Mouse (Mus musculus) embryo, embryonic 10.5 days (tissue): ENCODE data around the gene Kxd1.

Experiments
- DNase-seq: peaks from one replicate; pipeline ENCODE4 v3.0.0-alpha.2; 2015; ENCODE audit warnings: low spot score

The Kxd1 gene

GRCm38 (mm10) chr8:70467229-70467725 lies 60.5 kb downstream of the Kxd1 start:
- no peak for DNase-seq

- DNase-seq, result no peak
These were observed 61.0 kb downstream of the Kxd1 start for GRCm38 (mm10) chr8:70466771-70467170.

- DNase-seq, result no peak
These were observed 61.5 kb downstream of the Kxd1 start for GRCm38 (mm10) chr8:70466305-70466704.

- DNase-seq, result no peak
These were observed 62.1 kb downstream of the Kxd1 start for GRCm38 (mm10) chr8:70465701-70466100.

GRCm38 (mm10) chr8:70464162-70464561 lies 63.6 kb downstream of the Kxd1 start:
- no peak for DNase-seq

- no peak for DNase-seq
These were observed 64.5 kb downstream of the Kxd1 start for GRCm38 (mm10) chr8:70463306-70463705.

GRCm38 (mm10) chr8:70462516-70462813 lies 65.3 kb downstream of the Kxd1 start:
- DNase-seq, result no peak

GRCm38 (mm10) chr8:70461765-70462515 lies 65.8 kb downstream of the Kxd1 start:
- no peak for DNase-seq

GRCm38 (mm10) chr8:70460606-70461005 lies 67.2 kb downstream of the Kxd1 start:
- no peak for DNase-seq

- no peak for DNase-seq
These were observed 67.6 kb downstream of the Kxd1 start for GRCm38 (mm10) chr8:70460199-70460598.

- DNase-seq, result no peak
These were observed 68.1 kb downstream of the Kxd1 start for GRCm38 (mm10) chr8:70459636-70460035.

GRCm38 (mm10) chr8:70458462-70458861 lies 69.3 kb downstream of the Kxd1 start:
- DNase-seq, result no peak
